ENCODE assay signal across 8 mouse cellular contexts in genomic region chr2:148677801-148678200, GRCm38 (mm10). TPM values are rescaled to one million over a fixed set of nuclear protein-coding genes. Genes with fewer than 3 reads are reported as not detected.
DNase-seq lines count a peak whose midpoint lies in the region; ATAC-seq and TF ChIP-seq lines count a peak whose summit lies in the region.

No protein-coding gene starts in this region.

- DNase-seq in adrenal gland, postnatal 36 days, result peak; percentile 78 to 80
- peak; percentile 85 for DNase-seq in embryo, embryonic 9.5 days (ENCODE audit: extremely low spot score)
- DNase-seq in heart, adult 18-20 months, result peak; percentile 43 to 63
- peak; percentile 52 for DNase-seq in kidney, adult 2 months
- peak; percentile 91 for DNase-seq in left cerebral cortex, postnatal 4 days
- DNase-seq in midbrain, embryonic 14.5 days, result peak; percentile 93
- DNase-seq in natural killer cell, adult 2 months (ENCODE audit: low spot score in 2 of 2), result no peak

- H3K27me3 ChIP-seq in kidney, adult 2 months (replicated peaks; ENCODE audit: control insufficient read depth, insufficient read depth, low read length), result no peaks in the 10 kb centered on the region
- no peaks in the 10 kb centered on the region for H3K27me3 ChIP-seq in midbrain, embryonic 14.5 days (ENCODE audit: control insufficient read depth, insufficient read depth, low read length)
- no peaks in the 10 kb centered on the region for H3K27me3 ChIP-seq in stomach, embryonic 16.5 days (ENCODE audit: control insufficient read depth, insufficient read depth, low read length)

- H3K4me2 ChIP-seq in midbrain, embryonic 14.5 days (ENCODE audit: low read length), result peak overlapping the region; percentile 59
- H3K4me2 ChIP-seq in stomach, embryonic 16.5 days (ENCODE audit: low read depth, low read length), result peak overlapping the region; percentile 60

- 35% methylated on average over 26 of the region's 26 CpGs for WGBS in kidney, adult 2 months
- 2% methylated on average over 26 of the region's 26 CpGs for WGBS in midbrain, embryonic 14.5 days
- 13% methylated on average over 26 of the region's 26 CpGs for WGBS in stomach, embryonic 16.5 days

- intact Hi-C loops in left cerebral cortex, postnatal 4 days (cut with DNase I), result no loop called here

- H3K4me1 ChIP-seq in kidney, adult 2 months (ENCODE audit: control insufficient read depth, insufficient read depth, low read length), result peaks cover 16% of the 10 kb centered on the region
- H3K4me1 ChIP-seq in midbrain, embryonic 14.5 days (ENCODE audit: control insufficient read depth, insufficient read depth, low read length), result peaks cover 50% of the 10 kb centered on the region
- peaks cover 51% of the 10 kb centered on the region for H3K4me1 ChIP-seq in stomach, embryonic 16.5 days (ENCODE audit: control insufficient read depth, insufficient read depth, low read length)

- ATAC-seq in midbrain, embryonic 14.5 days (ENCODE audit: low FRiP score, low TSS enrichment), result peak; percentile 59
- no peak for ATAC-seq in stomach, embryonic 16.5 days (ENCODE audit: insufficient read depth, low FRiP score)

- no peaks in the 10 kb centered on the region for H3K36me3 ChIP-seq in kidney, adult 2 months (ENCODE audit: control insufficient read depth, insufficient read depth, low read length)
- peaks cover 20% of the 10 kb centered on the region for H3K36me3 ChIP-seq in midbrain, embryonic 14.5 days (ENCODE audit: control insufficient read depth, insufficient read depth, low read length)
- peaks cover 11% of the 10 kb centered on the region; the same call in 1 of the 2 replicates for H3K36me3 ChIP-seq in stomach, embryonic 16.5 days (ENCODE audit: control insufficient read depth, insufficient read depth, low read length)

- H3K9me3 ChIP-seq in midbrain, embryonic 14.5 days (ENCODE audit: control insufficient read depth, low read length), result no peaks in the 10 kb centered on the region
- H3K9me3 ChIP-seq in stomach, embryonic 16.5 days (replicated peaks; ENCODE audit: control insufficient read depth, low read length), result no peaks in the 10 kb centered on the region

- H3K27ac ChIP-seq in kidney, adult 2 months (ENCODE audit: insufficient read depth, low read depth, low read length), result no peak overlapping the region
- peak overlapping the region; percentile 73 for H3K27ac ChIP-seq in midbrain, embryonic 14.5 days (replicated peaks; ENCODE audit: low read depth, low read length)
- peak overlapping the region; percentile 72 for H3K27ac ChIP-seq in stomach, embryonic 16.5 days (ENCODE audit: low read length)

- no peak for TF ChIP-seq CTCF in kidney, adult 2 months (conservative IDR thresholded peaks at IDR 0.05; ENCODE audit: insufficient read depth, insufficient read length, low read depth, low read length)

- peak overlapping the region; percentile 38 for H3K4me3 ChIP-seq in kidney, adult 2 months (ENCODE audit: insufficient read depth, low read depth, low read length)
- H3K4me3 ChIP-seq in midbrain, embryonic 14.5 days (replicated peaks; ENCODE audit: low read depth, low read length), result peak overlapping the region; percentile 42
- peak overlapping the region; percentile 46 for H3K4me3 ChIP-seq in stomach, embryonic 16.5 days (replicated peaks; ENCODE audit: low read length)

- no peak for TF ChIP-seq POLR2A in kidney, adult 2 months (IDR thresholded peaks at IDR 0.05; ENCODE audit: low read depth, low read length)

- H3K9ac ChIP-seq in midbrain, embryonic 14.5 days (replicated peaks; ENCODE audit: low read length), result peak overlapping the region; percentile 28; the same call in 1 of the 2 replicates
- peak overlapping the region; percentile 65 for H3K9ac ChIP-seq in stomach, embryonic 16.5 days (ENCODE audit: low read length)

RNA-seq across cellular contexts. Expression of gene Gzf1, which starts 3.0 kb away (rescaled TPM):
- 10 to 100 TPM; 27.8 to 34.8 TPM for total RNA-seq in adrenal gland, postnatal 36 days (2021)
- 10 to 100 TPM; 26.2 to 29.3 TPM for total RNA-seq in heart, adult 18-20 months (2021)
- 10.1 and 12.0 TPM in 2 replicates for polyA plus RNA-seq in kidney, adult 2 months (2012; rRNA removed)
- 10 to 100 TPM; 21.2 to 21.6 TPM for total RNA-seq in left cerebral cortex, postnatal 4 days (2021)
- polyA plus RNA-seq in midbrain, embryonic 14.5 days (2014; fragmentation: Nextera tagmentation; extraction: Ambion mirVana), result 12.5 and 16.7 TPM in 2 replicates
- 18.9 and 19.6 TPM in 2 replicates for polyA plus RNA-seq in stomach, embryonic 16.5 days (2015; fragmentation: Nextera tagmentation; extraction: Ambion mirVana)

RNA-seq across cellular contexts. Expression of gene Nxt1, which starts 5.4 kb away (rescaled TPM):
- 10 to 100 TPM; 18.5 to 18.8 TPM for total RNA-seq in adrenal gland, postnatal 36 days (2021)
- total RNA-seq in heart, adult 18-20 months (2021), result 1 to 10 TPM; 6.4 to 8.2 TPM
- polyA plus RNA-seq in kidney, adult 2 months (2012; rRNA removed), result 17.7 and 18.8 TPM in 2 replicates
- total RNA-seq in left cerebral cortex, postnatal 4 days (2021), result 10 to 100 TPM; 11.4 to 12.6 TPM
- 48.1 and 54.6 TPM in 2 replicates for polyA plus RNA-seq in midbrain, embryonic 14.5 days (2014; fragmentation: Nextera tagmentation; extraction: Ambion mirVana)
- 66.4 and 67.0 TPM in 2 replicates for polyA plus RNA-seq in stomach, embryonic 16.5 days (2015; fragmentation: Nextera tagmentation; extraction: Ambion mirVana)

RNA-seq across cellular contexts. Expression of gene Napb, which starts 54.5 kb away (rescaled TPM):
- 1 to 10 TPM; 4.2 to 5.8 TPM for total RNA-seq in adrenal gland, postnatal 36 days (2021)
- total RNA-seq in heart, adult 18-20 months (2021), result 1 to 10 TPM; 1.1 to 1.4 TPM
- 0.99 and 1.5 TPM in 2 replicates for polyA plus RNA-seq in kidney, adult 2 months (2012; rRNA removed)
- total RNA-seq in left cerebral cortex, postnatal 4 days (2021), result 100 to 1,000 TPM; 122 to 135 TPM
- polyA plus RNA-seq in midbrain, embryonic 14.5 days (2014; fragmentation: Nextera tagmentation; extraction: Ambion mirVana), result 59.9 and 78.1 TPM in 2 replicates
- 4.9 TPM in 2 replicates for polyA plus RNA-seq in stomach, embryonic 16.5 days (2015; fragmentation: Nextera tagmentation; extraction: Ambion mirVana)

Comparison
In these comparisons a context has a peak if more than half of its experiments do, and no peak if none do; other contexts are left out.
1. DNase-seq: peak in adrenal gland, postnatal 36 days (2 of 2), embryo, embryonic 9.5 days (single experiment), heart, adult 18-20 months (2 of 2), kidney, adult 2 months (single experiment), left cerebral cortex, postnatal 4 days (single experiment) and midbrain, embryonic 14.5 days (single experiment); none in natural killer cell, adult 2 months (0 of 2).
2. RNA of gene Napb, which starts 54.5 kb away (total RNA-seq): 122 to 135 TPM in left cerebral cortex, postnatal 4 days; 4.2 to 5.8 TPM in adrenal gland, postnatal 36 days and 1.1 to 1.4 TPM in heart, adult 18-20 months; every median in the first group is over 10 times any median in the second.
3. Peak in every context shown above with its lines, with median percentiles within 50 percentile points of each other: H3K4me3 ChIP-seq.